Mouse (Mus musculus): Measurements from ENCODE around the gene Slc25a47. TPM values are rescaled to one million over a fixed set of nuclear protein-coding genes. Genes with fewer than 3 reads are reported as not detected.
"Not testable (repeated sequence)": the region's sequence is repeated elsewhere in the genome, so short reads cannot be mapped to it uniquely, and the experiment has no call there.

Slc25a47 gene
- total RNA-seq, 2 experiments from 2014 or later, result 10.2 to 11.5 TPM

GRCm38 (mm10) chr12:108826282-108826957 lies 9.4 kb upstream of the Slc25a47 start:
- DNase-seq (ENCODE audit: low spot score in 2 of 2), result no peak

- DNase-seq (ENCODE audit: low spot score in 2 of 2), result no peak
Measured at GRCm38 (mm10) chr12:108826958-108827535, 8.8 kb upstream of the Slc25a47 start.

- DNase-seq (ENCODE audit: low spot score in 2 of 2), result no peak
Measured at GRCm38 (mm10) chr12:108827641-108828040, 8.2 kb upstream of the Slc25a47 start.

GRCm38 (mm10) chr12:108829636-108830035 lies 6.2 kb upstream of the Slc25a47 start:
- DNase-seq (ENCODE audit: low spot score in 2 of 2), result no peak

- no peak for DNase-seq (ENCODE audit: low spot score in 2 of 2)
Measured at GRCm38 (mm10) chr12:108830358-108830757, 5.5 kb upstream of the Slc25a47 start.

- DNase-seq (ENCODE audit: low spot score in 2 of 2), result no peak
Measured at GRCm38 (mm10) chr12:108831966-108832643, 3.7 kb upstream of the Slc25a47 start.

GRCm38 (mm10) chr12:108832851-108833250 lies 3.0 kb upstream of the Slc25a47 start:
- no peak for DNase-seq (ENCODE audit: low spot score in 2 of 2)

- no peak for DNase-seq (ENCODE audit: low spot score in 2 of 2)
Measured at GRCm38 (mm10) chr12:108833408-108833807, 2.4 kb upstream of the Slc25a47 start.

- no peak for DNase-seq (ENCODE audit: low spot score in 2 of 2)
Measured at GRCm38 (mm10) chr12:108834337-108834736, 1.5 kb upstream of the Slc25a47 start.

- no peak for DNase-seq (ENCODE audit: low spot score in 2 of 2)
Measured at GRCm38 (mm10) chr12:108834786-108835185, 1.1 kb upstream of the Slc25a47 start.

- no peak for DNase-seq (ENCODE audit: low spot score in 2 of 2)
Measured at GRCm38 (mm10) chr12:108835208-108835839, 522 bp upstream of the Slc25a47 start.

GRCm38 (mm10) chr12:108836722-108837121 lies 876 bp downstream of the Slc25a47 start:
- no peak for DNase-seq (ENCODE audit: low spot score in 2 of 2)

- DNase-seq (ENCODE audit: low spot score in 2 of 2), result no peak
Measured at GRCm38 (mm10) chr12:108841181-108841580, 5.3 kb downstream of the Slc25a47 start.

- DNase-seq (ENCODE audit: low spot score in 2 of 2), result no peak
Measured at GRCm38 (mm10) chr12:108842663-108843062, 6.8 kb downstream of the Slc25a47 start.

- DNase-seq (ENCODE audit: low spot score in 2 of 2), result not testable (repeated sequence)
Measured at GRCm38 (mm10) chr12:108848033-108848432, 12.2 kb downstream of the Slc25a47 start.

- no peak for DNase-seq (ENCODE audit: low spot score in 2 of 2)
Measured at GRCm38 (mm10) chr12:108849488-108850022, 13.7 kb downstream of the Slc25a47 start.

GRCm38 (mm10) chr12:108850129-108850528 lies 14.3 kb downstream of the Slc25a47 start:
- no peak for DNase-seq (ENCODE audit: low spot score in 2 of 2)

GRCm38 (mm10) chr12:108850886-108851285 lies 15.0 kb downstream of the Slc25a47 start:
- DNase-seq (ENCODE audit: low spot score in 2 of 2), result no peak

GRCm38 (mm10) chr12:108852822-108853221 lies 17.0 kb downstream of the Slc25a47 start:
- DNase-seq (ENCODE audit: low spot score in 2 of 2), result no peak

- no peak for DNase-seq (ENCODE audit: low spot score in 2 of 2)
Measured at GRCm38 (mm10) chr12:108855081-108855480, 19.2 kb downstream of the Slc25a47 start.

GRCm38 (mm10) chr12:108856186-108856585 lies 20.3 kb downstream of the Slc25a47 start:
- DNase-seq (ENCODE audit: low spot score in 2 of 2), result no peak

GRCm38 (mm10) chr12:108857109-108857508 lies 21.3 kb downstream of the Slc25a47 start:
- DNase-seq (ENCODE audit: low spot score in 2 of 2), result no peak

Measured in layer of hippocampus, postnatal 14 days (tissue).